Mouse (Mus musculus) hindlimb bud, embryonic 11.5 days (tissue): ENCODE measurements around the gene Kmt2a.

ENCODE experiments used
- DNase-seq: peaks from one replicate; pipeline ENCODE4 v3.0.0-alpha.2; 2012; ENCODE audit warnings: low read depth, low spot score; ENCODE audit errors: extremely low spot score

Gene Kmt2a

DNA sequence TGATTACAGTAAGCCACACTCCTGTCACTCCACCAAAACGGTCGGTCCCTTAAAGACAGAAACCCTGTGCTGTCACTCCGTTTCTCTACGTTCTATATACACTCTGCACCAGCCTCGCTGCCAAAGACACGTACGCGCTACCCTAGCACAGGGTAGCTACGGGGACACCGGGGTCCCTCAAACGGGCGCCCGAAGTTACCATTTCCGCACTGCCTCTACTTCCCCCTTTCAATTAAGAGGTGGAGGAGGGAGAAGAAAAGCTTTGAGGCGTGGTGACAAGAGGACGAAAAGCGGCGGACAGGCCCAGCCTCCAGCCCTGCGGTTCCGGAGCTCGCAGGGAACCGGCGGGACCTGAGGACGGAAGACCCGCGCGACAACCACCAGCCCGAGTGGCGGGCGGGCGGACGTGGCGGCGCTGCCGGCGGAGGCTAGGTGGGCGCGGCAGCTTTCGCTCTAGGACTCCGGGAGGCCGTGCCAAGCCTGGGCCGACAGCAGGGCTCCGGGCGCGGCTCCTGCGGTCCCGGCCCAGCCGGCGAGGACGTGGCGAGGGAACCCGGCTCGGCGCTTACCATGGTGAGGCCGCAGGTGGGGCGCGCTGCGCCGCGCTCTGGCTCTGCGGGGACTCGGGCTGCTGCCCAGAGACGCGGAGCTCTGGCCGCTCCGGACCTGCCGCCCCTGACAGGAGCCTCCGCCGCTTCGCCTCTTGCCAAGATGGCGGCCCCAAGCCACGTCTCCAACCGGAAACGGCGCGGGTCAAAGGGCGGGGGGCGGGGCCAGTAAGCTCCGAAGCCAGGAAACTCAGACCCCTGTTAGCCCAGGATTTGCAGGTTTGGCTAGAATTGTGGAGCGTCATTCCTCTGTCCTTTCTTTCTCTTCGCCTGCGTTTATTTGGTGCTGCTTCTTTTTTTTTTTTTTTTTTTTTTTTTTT, 113.7 kb downstream of the Kmt2a start, which contains the start of the genes Arcn1 and Ift46:
TSS of gene Arcn1 (minus strand) at position 745 of the 928 bp plus-strand sequence.
TSS of gene Ift46 (plus strand) at position 808 of the 928 bp plus-strand sequence.
- peak; percentile 64 for DNase-seq

- DNase-seq: no peak
Observed at GRCm38 (mm10) chr9:44760873-44761272, 120.2 kb downstream of the Kmt2a start.
